Mouse (Mus musculus) MEL (cell line): Measurements from ENCODE around the gene Rsrp1. TPM values are rescaled to one million over a fixed set of nuclear protein-coding genes. Genes with fewer than 3 reads are reported as not detected.
A peak's percentile ranks its signal among the peaks of the same experiment; 100 is the strongest.

ENCODE experiments used
- DNase-seq: peaks from one replicate; pipeline ENCODE4 v3.0.0; 2011; ENCODE audit warnings: low read depth, low spot score
- H3K27ac ChIP-seq: 2 replicates; pipeline ENCODE4 v1.5.1; 2012; ENCODE audit warnings: low read depth, mild to moderate bottlenecking, control low read depth, low read length, moderate library complexity; ENCODE audit not compliant: control insufficient read depth
- H3K27me3 ChIP-seq, 2 experiments: fragments of 150-350 bp in 1 of 2; sonication (generic) in 1 of 2; 2 replicates each; pipeline ENCODE4 v1.6.1; 2012; ENCODE audit warnings: low read length in 2 of 2, mild to moderate bottlenecking in 2 of 2, improper control_type of control experiment in 1 of 2, moderate library complexity in 1 of 2; ENCODE audit not compliant: insufficient read depth in 2 of 2, control insufficient read depth in 1 of 2
- H3K36me3 ChIP-seq, 2 experiments: 2 replicates each; pipeline ENCODE4 v1.6.1; 2012 to 2014; ENCODE audit warnings: low read length in 2 of 2, improper control_type of control experiment in 1 of 2, inconsistent platforms in 1 of 2, mild to moderate bottlenecking in 1 of 2; ENCODE audit not compliant: insufficient read depth in 2 of 2, control insufficient read depth in 1 of 2
- H3K4me1 ChIP-seq, 2 experiments: fragments of 150-350 bp in 1 of 2; sonication (generic) in 1 of 2; 2 replicates each; pipeline ENCODE4 v1.6.1; 2012; ENCODE audit warnings: low read length in 2 of 2, improper control_type of control experiment in 1 of 2, mild to moderate bottlenecking in 1 of 2; ENCODE audit not compliant: insufficient read depth in 2 of 2, control insufficient read depth in 1 of 2
- H3K4me3 ChIP-seq, 2 experiments: fragments of 150-350 bp in 1 of 2; sonication (generic) in 1 of 2; 2 replicates each; pipeline ENCODE4 v1.5.1; 2012; ENCODE audit warnings: low read depth in 2 of 2, low read length in 2 of 2, mild to moderate bottlenecking in 2 of 2, moderate library complexity in 2 of 2, control low read depth in 1 of 2, improper control_type of control experiment in 1 of 2; ENCODE audit not compliant: control insufficient read depth in 1 of 2, insufficient read depth in 1 of 2
- H3K79me2 ChIP-seq: 2 replicates; pipeline ENCODE4 v1.6.1; 2012; ENCODE audit warnings: mild to moderate bottlenecking, low read length, moderate library complexity; ENCODE audit not compliant: control insufficient read depth, poor library complexity, insufficient read depth
- H3K9ac ChIP-seq: 2 replicates; pipeline ENCODE4 v1.6.1; 2012; ENCODE audit warnings: low read depth, mild to moderate bottlenecking, control low read depth, low read length, moderate library complexity; ENCODE audit not compliant: control insufficient read depth, poor library complexity, severe bottlenecking
- H3K9me3 ChIP-seq: fragments of 150-350 bp; sonication (generic); replicated peaks from 2 replicates; pipeline ENCODE4 v1.6.1; 2012; ENCODE audit warnings: mild to moderate bottlenecking, low read length, improper control_type of control experiment, moderate library complexity; ENCODE audit not compliant: insufficient read depth
- BHLHE40 ChIP-seq: IDR thresholded peaks from 2 replicates; pipeline ENCODE4 v1.6.1; 2012; ENCODE audit warnings: low read depth, mild to moderate bottlenecking, inconsistent platforms, low read length, improper control_type of control experiment, borderline replicate concordance
- CHD1 ChIP-seq: IDR thresholded peaks from 2 replicates; pipeline ENCODE4 v1.6.1; 2012; ENCODE audit warnings: low read depth, mild to moderate bottlenecking, inconsistent platforms, low read length, improper control_type of control experiment
- CHD2 ChIP-seq: IDR thresholded peaks from 2 replicates; pipeline ENCODE4 v1.6.1; 2011; ENCODE audit warnings: low read length, improper control_type of control experiment
- CTCF ChIP-seq, 3 experiments: IDR thresholded peaks in 2 of 3; conservative IDR thresholded peaks in 1 of 3; 2 replicates each; pipeline ENCODE4 v1.5.1; 2011 to 2012; ENCODE audit warnings: low read length in 3 of 3, low read depth in 2 of 3, mild to moderate bottlenecking in 2 of 3, improper control_type of control experiment in 1 of 3, inconsistent platforms in 1 of 3, mixed read lengths in 1 of 3, moderate library complexity in 1 of 3; ENCODE audit not compliant: control insufficient read depth in 1 of 3, insufficient read depth in 1 of 3, poor library complexity in 1 of 3, severe bottlenecking in 1 of 3
- E2F4 ChIP-seq: IDR thresholded peaks from 2 replicates; pipeline ENCODE4 v1.6.1; 2011; ENCODE audit warnings: low read depth, low read length, improper control_type of control experiment, borderline replicate concordance
- ELF1 ChIP-seq: IDR thresholded peaks from 2 replicates; pipeline ENCODE4 v1.6.1; 2014; ENCODE audit warnings: low read depth, mild to moderate bottlenecking, inconsistent platforms, low read length, improper control_type of control experiment, moderate library complexity
- ETS1 ChIP-seq: IDR thresholded peaks from 2 replicates; pipeline ENCODE4 v1.6.1; 2012; ENCODE audit warnings: low read depth, mild to moderate bottlenecking, inconsistent platforms, low read length, improper control_type of control experiment, moderate library complexity
- GABPA ChIP-seq: IDR thresholded peaks from 2 replicates; pipeline ENCODE4 v1.6.1; 2012; ENCODE audit warnings: low read depth, mild to moderate bottlenecking, inconsistent platforms, low read length, improper control_type of control experiment, moderate library complexity
- GATA1 ChIP-seq: IDR thresholded peaks from 2 replicates; pipeline ENCODE4 v1.6.1; 2011; ENCODE audit warnings: low read depth, low read length, improper control_type of control experiment
- HCFC1 ChIP-seq: IDR thresholded peaks from 2 replicates; pipeline ENCODE4 v1.6.1; 2012; ENCODE audit warnings: low read depth, mild to moderate bottlenecking, inconsistent platforms, low read length, improper control_type of control experiment, moderate library complexity
- JUND ChIP-seq: IDR thresholded peaks from 2 replicates; pipeline ENCODE4 v1.6.1; 2011; ENCODE audit warnings: low read depth, mild to moderate bottlenecking, improper control_type of control experiment, low read length
- KAT2A ChIP-seq: conservative IDR thresholded peaks from 2 replicates; pipeline ENCODE4 v1.6.1; 2012; ENCODE audit warnings: low read depth, low read length, improper control_type of control experiment, inconsistent platforms
- MAFK ChIP-seq: IDR thresholded peaks from 2 replicates; pipeline ENCODE4 v1.6.1; 2011; ENCODE audit warnings: low read depth, mild to moderate bottlenecking, low read length, improper control_type of control experiment, borderline replicate concordance
- MAX ChIP-seq: IDR thresholded peaks from 2 replicates; pipeline ENCODE4 v1.6.1; 2011; ENCODE audit warnings: low read length, improper control_type of control experiment
- MAZ ChIP-seq: IDR thresholded peaks from 2 replicates; pipeline ENCODE4 v1.6.1; 2012; ENCODE audit warnings: low read depth, mild to moderate bottlenecking, inconsistent platforms, low read length, improper control_type of control experiment
- MEF2A ChIP-seq: IDR thresholded peaks from 2 replicates; pipeline ENCODE4 v1.6.1; 2014; ENCODE audit warnings: low read depth, mild to moderate bottlenecking, inconsistent platforms, low read length, improper control_type of control experiment; ENCODE audit not compliant: poor library complexity, insufficient replicate concordance, severe bottlenecking; ENCODE audit errors: extremely low read depth
- MXI1 ChIP-seq: IDR thresholded peaks from 2 replicates; pipeline ENCODE4 v1.6.1; 2011; ENCODE audit warnings: mild to moderate bottlenecking, low read depth, low read length, improper control_type of control experiment
- MYC ChIP-seq: IDR thresholded peaks from 2 replicates; pipeline ENCODE4 v1.6.1; 2011; ENCODE audit warnings: low read depth, mild to moderate bottlenecking, low read length, improper control_type of control experiment, moderate library complexity
- NELFE ChIP-seq: IDR thresholded peaks from 2 replicates; pipeline ENCODE4 v1.6.1; 2011; ENCODE audit warnings: low read depth, low read length, improper control_type of control experiment
- NRF1 ChIP-seq: IDR thresholded peaks from 2 replicates; pipeline ENCODE4 v1.6.1; 2014; ENCODE audit warnings: low read depth, mild to moderate bottlenecking, inconsistent platforms, low read length, improper control_type of control experiment, moderate library complexity; ENCODE audit not compliant: poor library complexity, insufficient read depth, severe bottlenecking
- POLR2A ChIP-seq, 2 experiments: IDR thresholded peaks; 2 replicates each; pipeline ENCODE4 v1.6.1; 2011 to 2012; ENCODE audit warnings: low read length in 2 of 2, mild to moderate bottlenecking in 2 of 2, control low read depth in 1 of 2, improper control_type of control experiment in 1 of 2, low read depth in 1 of 2, moderate library complexity in 1 of 2; ENCODE audit not compliant: control insufficient read depth in 1 of 2, insufficient read depth in 1 of 2, poor library complexity in 1 of 2
- POLR2AphosphoS2 ChIP-seq: IDR thresholded peaks from 2 replicates; pipeline ENCODE4 v1.6.1; 2011; ENCODE audit warnings: low read length, improper control_type of control experiment
- POLR2AphosphoS5 ChIP-seq: IDR thresholded peaks from 2 replicates; pipeline ENCODE4 v1.6.1; 2012; ENCODE audit warnings: low read depth, borderline replicate concordance, mild to moderate bottlenecking, inconsistent platforms, low read length, moderate library complexity, mixed read lengths
- RAD21 ChIP-seq: IDR thresholded peaks from 2 replicates; pipeline ENCODE4 v1.6.1; 2011; ENCODE audit warnings: mild to moderate bottlenecking, low read depth, low read length, improper control_type of control experiment
- SIN3A ChIP-seq: IDR thresholded peaks from 2 replicates; pipeline ENCODE4 v1.6.1; 2012; ENCODE audit warnings: low read length, improper control_type of control experiment, inconsistent platforms
- SMC3 ChIP-seq: IDR thresholded peaks from 2 replicates; pipeline ENCODE4 v1.6.1; 2011; ENCODE audit warnings: low read depth, low read length, improper control_type of control experiment
- TAL1 ChIP-seq: IDR thresholded peaks from 2 replicates; pipeline ENCODE4 v1.6.1; 2012; ENCODE audit warnings: mild to moderate bottlenecking, inconsistent platforms, low read length, moderate library complexity, mixed read lengths
- TBP ChIP-seq: IDR thresholded peaks from 2 replicates; pipeline ENCODE4 v1.8.0; 2011; ENCODE audit warnings: low read depth, low read length, improper control_type of control experiment
- TCF12 ChIP-seq: IDR thresholded peaks from 2 replicates; pipeline ENCODE4 v1.6.1; 2014; ENCODE audit warnings: low read depth, mild to moderate bottlenecking, inconsistent platforms, low read length, improper control_type of control experiment, moderate library complexity
- UBTF ChIP-seq: IDR thresholded peaks from 2 replicates; pipeline ENCODE4 v1.6.1; 2012; ENCODE audit warnings: low read depth, mild to moderate bottlenecking, inconsistent platforms, low read length, improper control_type of control experiment, moderate library complexity, borderline replicate concordance; ENCODE audit not compliant: insufficient read depth
- USF2 ChIP-seq, 2 experiments: IDR thresholded peaks; 2 replicates each; pipeline ENCODE4 v1.6.1; 2011 to 2012; ENCODE audit warnings: improper control_type of control experiment in 2 of 2, low read length in 2 of 2, borderline replicate concordance in 1 of 2, inconsistent platforms in 1 of 2, low read depth in 1 of 2, mild to moderate bottlenecking in 1 of 2; ENCODE audit not compliant: insufficient read depth in 1 of 2
- ZC3H11A ChIP-seq: IDR thresholded peaks from 2 replicates; pipeline ENCODE4 v1.6.1; 2012; ENCODE audit warnings: low read depth, mild to moderate bottlenecking, inconsistent platforms, low read length, improper control_type of control experiment
- ZKSCAN1 ChIP-seq: IDR thresholded peaks from 2 replicates; pipeline ENCODE4 v1.6.1; 2012; ENCODE audit warnings: low read depth, mild to moderate bottlenecking, inconsistent platforms, low read length, improper control_type of control experiment, moderate library complexity
- ZMIZ1 ChIP-seq: IDR thresholded peaks from 2 replicates; pipeline ENCODE4 v1.6.1; 2012; ENCODE audit warnings: low read depth, mild to moderate bottlenecking, inconsistent platforms, low read length, improper control_type of control experiment, moderate library complexity
- ZNF384 ChIP-seq: IDR thresholded peaks from 2 replicates; pipeline ENCODE4 v1.6.1; 2012; ENCODE audit warnings: low read depth, mild to moderate bottlenecking, inconsistent platforms, low read length, improper control_type of control experiment
- polyA plus RNA-seq, 2 experiments: library from polyadenylated mRNA; stranded (reverse) in 1 of 2; unstranded in 1 of 2; fragments of >175 nt in 1 of 2; fragments of >200 nt in 1 of 2; gene quantifications; 2 replicates each; pipeline versions ENCODE4 v1.2.1 to v1.2.4; 2012; ENCODE audit warnings: low replicate concordance in 2 of 2, low read depth in 1 of 2; ENCODE audit not compliant: insufficient read length in 2 of 2, insufficient read depth in 1 of 2, missing spikeins in 1 of 2
- total RNA-seq: library from RNA; depleted of rRNA; stranded (reverse); fragments of 300-350 nt; gene quantifications from 2 replicates; pipeline ENCODE4 v1.2.3, GENCODE M21; 2012

Rsrp1 gene
- total and polyA plus RNA-seq, 3 experiments = 59.5 to 110 TPM; not detected in 1

- no peaks in the 10 kb centered on the region for H3K9me3 ChIP-seq
- H3K4me3 ChIP-seq = peak overlapping the region; percentile 60 to 91
- H3K27ac ChIP-seq = peak overlapping the region; percentile 91
- peaks cover 32 to 43% of the 10 kb centered on the region in 2 experiments for H3K36me3 ChIP-seq
- H3K9ac ChIP-seq = peak overlapping the region; percentile 95
- H3K27me3 ChIP-seq = no peaks in the 10 kb centered on the region
- peaks cover 30% of the 10 kb centered on the region for H3K79me2 ChIP-seq
- H3K4me1 ChIP-seq = peaks cover 13 to 31% of the 10 kb centered on the region in 2 experiments
- DNase-seq = peak; percentile 95
- no peak for TF ChIP-seq ZC3H11A
- peak; percentile 81 for TF ChIP-seq MAX
- TF ChIP-seq ELF1 = peak; percentile 38; the same call in 1 of the 2 replicates
- 0 out of 2 replicates have a peak, but pooled peaks have one; percentile 51 for TF ChIP-seq JUND
- TF ChIP-seq GABPA = no peak
- no peak for TF ChIP-seq E2F4
- peak; percentile 80 for TF ChIP-seq TBP
- TF ChIP-seq NRF1 = 0 out of 2 replicates have a peak, but pooled peaks have one; percentile 20
- TF ChIP-seq POLR2AphosphoS5 = no peak; the same call in 1 of the 2 replicates
- peak; percentile 40 for TF ChIP-seq TAL1
- TF ChIP-seq KAT2A = no peak
- TF ChIP-seq MYC = peak; percentile 85
- peak; percentile 37 to 69; a peak in 2 of 4 replicates for TF ChIP-seq POLR2A (IDR thresholded peaks at IDR 0.05; ENCODE audit: control insufficient read depth in 1 of 2, insufficient read depth in 1 of 2, low read depth in 1 of 2, low read length in 2 of 2, poor library complexity in 1 of 2)
- TF ChIP-seq RAD21 = no peak
- no peak; the same call in 1 of the 2 replicates for TF ChIP-seq CHD2
- 0 out of 2 replicates have a peak, but pooled peaks have one; percentile 71 for TF ChIP-seq MAZ
- TF ChIP-seq POLR2AphosphoS2 = 0 out of 2 replicates have a peak, but pooled peaks have one; percentile 25
- TF ChIP-seq SIN3A = peak; percentile 95
- TF ChIP-seq MAFK = peak; percentile 31; the same call in 1 of the 2 replicates
- TF ChIP-seq CTCF (IDR thresholded peaks at IDR 0.05 in 2 of 3, conservative IDR thresholded peaks at IDR 0.05 in 1 of 3; ENCODE audit: control insufficient read depth in 1 of 3, insufficient read depth in 1 of 3, low read depth in 2 of 3, low read length in 3 of 3, poor library complexity in 1 of 3, severe bottlenecking in 1 of 3) = no peak
- no peak for TF ChIP-seq ZNF384
- no peak for TF ChIP-seq SMC3
- no peak; the same call in 1 of the 2 replicates for TF ChIP-seq HCFC1
- peak; percentile 76 for TF ChIP-seq TCF12
- TF ChIP-seq MEF2A = no peak
- peak; percentile 59 for TF ChIP-seq NELFE
- TF ChIP-seq ZKSCAN1 = no peak
- no peak for TF ChIP-seq UBTF
- TF ChIP-seq ETS1 = peak; percentile 88
- TF ChIP-seq MXI1 = peak; percentile 97
- peak; percentile 84 for TF ChIP-seq GATA1
- TF ChIP-seq USF2 (IDR thresholded peaks at IDR 0.05; ENCODE audit: borderline replicate concordance in 1 of 2, insufficient read depth in 1 of 2, low read depth in 1 of 2, low read length in 2 of 2) = no peak; a peak in 1 of 4 replicates
- TF ChIP-seq CHD1 = no peak; the same call in 1 of the 2 replicates
- peak; percentile 60; the same call in 1 of the 2 replicates for TF ChIP-seq BHLHE40
- TF ChIP-seq ZMIZ1 = peak; percentile 69; the same call in 1 of the 2 replicates
Measured at GRCm38 (mm10) chr4:134924019-134924741, 788 bp downstream of the Rsrp1 start.
